Mouse (Mus musculus) liver, adult (tissue): ENCODE results near the gene Irs1.
A peak's percentile ranks its signal among the peaks of the same experiment; 100 is the strongest.

Experiments
- GATA4 ChIP-seq: IDR thresholded peaks from 2 replicates; pipeline ENCODE4 v1.6.1; 2014; ENCODE audit warnings: mild to moderate bottlenecking, low read length; ENCODE audit not compliant: insufficient replicate concordance

Gene Irs1

DNA sequence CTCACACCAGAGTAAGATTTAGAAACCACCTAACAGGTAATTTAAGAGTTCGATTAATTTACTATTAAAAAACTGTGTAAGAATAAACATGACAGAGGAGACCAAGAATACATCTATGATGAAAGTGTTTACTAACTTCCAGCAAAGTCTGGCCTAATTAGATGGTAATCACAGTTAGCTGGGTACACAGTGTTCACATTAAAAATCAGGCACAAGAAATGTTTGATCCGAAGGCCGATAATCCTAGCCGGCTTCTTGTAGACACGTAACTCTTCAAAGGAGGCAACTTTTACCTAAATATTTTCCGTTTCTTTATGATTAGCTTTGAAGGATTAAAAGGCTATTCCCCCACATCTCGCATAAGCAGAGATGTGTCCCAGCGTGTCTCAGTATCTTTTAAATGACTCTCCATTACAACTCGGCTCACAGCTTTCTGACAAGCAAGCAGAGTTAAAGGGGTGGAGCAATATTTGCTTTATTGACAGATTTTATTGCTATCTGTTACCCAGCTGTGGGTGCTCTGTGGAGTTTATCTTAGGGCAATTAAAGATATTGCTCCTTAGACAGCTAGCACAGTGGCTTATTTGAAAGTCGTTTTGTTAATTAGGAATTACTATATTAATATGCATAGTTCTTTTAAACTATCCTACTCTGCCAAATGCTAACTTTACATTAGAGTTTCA lies 102.5 kb downstream of the Irs1 start:
- peak; percentile 96 for TF ChIP-seq GATA4

DNA sequence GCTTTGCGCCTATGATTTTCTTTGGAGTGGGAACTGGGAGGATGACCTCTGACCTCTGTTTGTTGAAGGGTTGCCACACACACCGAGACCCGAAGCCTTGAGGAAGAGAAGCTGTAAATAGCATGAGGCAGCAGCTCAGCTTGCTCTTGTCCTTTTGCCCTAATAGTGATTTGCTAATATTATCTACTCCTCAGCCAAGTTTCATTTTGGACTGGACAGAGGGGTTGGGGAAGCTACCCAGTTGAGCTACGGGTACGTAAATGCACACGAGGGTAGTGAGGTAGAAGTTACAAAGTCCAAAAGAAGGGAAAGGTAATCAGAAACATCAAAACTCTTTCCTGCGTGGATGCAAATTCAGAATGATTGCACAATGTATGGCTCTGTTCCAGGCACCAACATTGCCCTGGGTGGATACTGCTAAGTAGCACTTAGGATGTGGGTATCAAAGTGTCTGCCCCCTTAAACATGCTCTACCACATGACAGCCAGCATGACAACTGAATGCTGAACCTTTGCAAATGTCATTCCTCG lies 107.2 kb downstream of the Irs1 start:
- TF ChIP-seq GATA4: no peak
